Mouse (Mus musculus): ENCODE data around the gene Ftcd. TPM values are rescaled to one million over a fixed set of nuclear protein-coding genes. Genes with fewer than 3 reads are reported as not detected.

Ftcd gene
- total RNA-seq, 2 experiments from 2014 or later: 0.57 TPM; not detected in 1

DNA sequence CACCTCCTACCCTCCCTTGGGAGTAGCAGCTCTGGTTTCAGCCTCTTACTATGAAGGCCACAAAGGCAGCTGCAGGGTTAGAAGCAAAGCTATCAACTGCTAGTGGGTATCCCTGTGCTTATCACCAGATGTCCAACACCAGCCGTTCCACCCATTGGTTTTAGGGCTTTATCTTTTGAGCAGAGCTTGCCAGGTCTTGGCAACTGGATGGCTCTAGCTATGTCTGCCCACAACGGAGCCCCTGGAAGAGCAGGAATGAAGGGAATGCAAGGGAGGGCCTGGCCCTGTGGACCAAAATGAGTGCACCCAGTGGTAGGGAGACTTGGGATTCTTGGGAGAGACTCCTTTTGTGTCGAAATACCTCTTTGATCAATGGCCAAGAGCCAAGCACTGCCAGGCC lies 27.2 kb downstream of the Ftcd start:
- DNase-seq (ENCODE audit: low spot score): no peak

- DNase-seq (ENCODE audit: low spot score): no peak
These were observed 37.0 kb downstream of the Ftcd start for GRCm38 (mm10) chr10:76612473-76612872.

GRCm38 (mm10) chr10:76622411-76622810 lies 47.0 kb downstream of the Ftcd start:
- no peak for DNase-seq (ENCODE audit: low spot score)

DNA sequence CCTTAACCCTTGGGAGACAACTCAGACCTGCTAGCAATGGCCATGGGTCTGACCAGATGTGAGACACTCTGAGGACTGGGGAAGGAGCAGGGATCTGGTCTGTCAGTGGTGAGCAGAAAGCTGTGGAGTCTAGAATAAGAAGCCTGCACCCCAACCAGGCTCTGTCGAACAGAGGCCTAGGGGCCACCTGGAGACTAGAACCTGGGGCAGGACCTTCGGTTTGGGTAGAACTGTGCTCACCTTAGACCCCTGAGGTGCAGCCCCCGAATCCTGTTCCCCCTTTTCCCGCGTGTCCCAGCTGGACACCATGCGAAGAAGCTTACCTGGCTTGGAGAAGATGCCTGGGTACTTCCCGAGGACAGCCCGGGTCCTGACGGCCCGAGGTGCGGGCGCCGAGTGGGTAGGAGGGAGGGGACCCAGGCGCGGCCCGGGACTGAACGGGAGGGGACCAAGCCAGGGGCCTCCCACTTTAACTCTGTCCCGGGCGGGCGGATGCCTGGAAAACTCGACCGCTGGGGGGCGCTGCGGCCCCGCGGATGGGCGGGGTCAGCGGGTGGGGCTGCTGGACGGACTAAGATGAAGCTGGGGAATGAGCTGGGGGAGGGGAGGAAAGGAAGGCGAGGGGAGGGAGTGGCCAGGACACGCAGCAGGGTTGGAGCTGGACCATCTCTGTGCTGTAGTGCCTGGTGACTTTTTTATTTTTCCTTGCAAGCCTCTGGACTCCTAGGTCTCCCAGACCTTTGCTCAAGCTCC lies 47.7 kb downstream of the Ftcd start, which contains the start of gene Col6a2:
Gene Col6a2 (minus strand): TSS at position 703 of the 753 bp plus-strand sequence.
- peak; percentile 96 for DNase-seq (ENCODE audit: low spot score)

- no peak for DNase-seq (ENCODE audit: low spot score)
These were observed 48.3 kb downstream of the Ftcd start for GRCm38 (mm10) chr10:76623734-76624133.

DNA sequence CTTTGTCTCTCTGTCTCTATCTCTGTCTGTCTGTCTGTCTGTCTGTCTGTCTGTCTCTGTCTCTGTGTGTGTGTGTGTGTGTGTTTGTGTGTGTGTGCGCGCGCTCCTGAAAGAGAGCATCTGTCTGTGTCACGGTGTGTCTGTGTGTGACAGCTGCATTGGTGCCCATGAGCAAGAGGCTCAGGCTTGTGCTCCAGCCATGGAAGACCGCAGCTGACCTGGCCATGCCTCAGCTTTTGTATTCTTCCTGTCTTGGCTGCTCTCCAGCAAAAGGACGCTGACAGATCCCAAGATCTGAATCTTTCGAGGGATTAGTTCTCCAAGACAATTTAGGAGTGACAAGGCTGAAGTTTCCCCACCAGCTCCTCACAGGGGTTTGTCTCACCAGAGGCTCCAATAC lies 49.5 kb downstream of the Ftcd start:
- DNase-seq (ENCODE audit: low spot score): no peak

- no peak for DNase-seq (ENCODE audit: low spot score)
These were observed 52.3 kb downstream of the Ftcd start for GRCm38 (mm10) chr10:76627714-76628113.

GRCm38 (mm10) chr10:76630657-76631056 lies 55.2 kb downstream of the Ftcd start:
- no peak for DNase-seq (ENCODE audit: low spot score)

- DNase-seq (ENCODE audit: low spot score): no peak
These were observed 57.2 kb downstream of the Ftcd start for GRCm38 (mm10) chr10:76632630-76633029.

DNA sequence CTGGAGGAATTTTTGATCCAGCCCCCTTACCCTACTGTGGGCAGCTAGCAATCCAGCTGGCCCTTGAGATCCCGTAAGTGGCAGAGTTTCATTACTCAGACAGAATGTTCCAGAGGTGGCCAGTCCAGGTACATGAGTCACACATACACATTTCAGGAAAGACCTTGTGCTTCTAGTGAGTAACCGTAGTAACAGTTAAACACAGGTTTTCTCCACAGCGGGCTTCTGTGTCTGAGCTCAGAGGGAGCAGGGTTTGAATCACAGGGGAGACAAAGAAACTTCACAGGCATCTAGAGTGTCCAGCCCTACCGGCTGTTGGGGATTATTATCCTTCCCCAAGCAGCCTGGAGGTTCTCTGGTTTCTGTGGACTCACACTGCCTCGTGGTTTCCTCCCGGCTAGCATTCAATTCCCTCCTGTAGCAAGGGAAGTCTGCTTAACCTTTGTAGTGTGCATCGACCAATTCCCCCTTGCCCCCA lies 58.7 kb downstream of the Ftcd start:
- DNase-seq (ENCODE audit: low spot score): no peak

- no peak for DNase-seq (ENCODE audit: low spot score)
These were observed 59.1 kb downstream of the Ftcd start for GRCm38 (mm10) chr10:76634584-76634983.

GRCm38 (mm10) chr10:76636026-76636425 lies 60.6 kb downstream of the Ftcd start:
- peak; percentile 58 for DNase-seq (ENCODE audit: low spot score)

GRCm38 (mm10) chr10:76636601-76637000 lies 61.2 kb downstream of the Ftcd start:
- no peak for DNase-seq (ENCODE audit: low spot score)

Other genes with a start within 250 kb of the Ftcd start
- 1 to 10 TPM; 3.2 to 3.5 TPM for gene Dip2a, start 230.4 kb upstream of the Ftcd start, total RNA-seq (2021)
- gene AC141477.1, start 135.2 kb upstream of the Ftcd start, total RNA-seq (2021): not detected
- 10 to 100 TPM; 59.1 to 63.4 TPM for gene Pcnt, start 132.9 kb upstream of the Ftcd start, total RNA-seq (2021)
- gene 2610028H24Rik, start 126.6 kb upstream of the Ftcd start, total RNA-seq (2021): under 1 TPM in 1 of 2 experiments, not detected in 1; 0.23 TPM
- gene Mcm3ap, start 106.7 kb upstream of the Ftcd start, total RNA-seq (2021): 10 to 100 TPM; 16.9 to 18.4 TPM
- 1 to 10 TPM; 3.8 to 3.9 TPM for gene Ybey, start 106.5 kb upstream of the Ftcd start, total RNA-seq (2021)
- gene Lss, start 44.1 kb upstream of the Ftcd start, total RNA-seq (2021): 1 to 10 TPM; 6.5 to 9.8 TPM
- gene Spatc1l, start 13.4 kb upstream of the Ftcd start, total RNA-seq (2021): not detected
- gene Col6a2, start 48.0 kb downstream of the Ftcd start, total RNA-seq (2021): 10 to 100 TPM; 32.0 to 33.3 TPM
- gene Col6a1, start 150.5 kb downstream of the Ftcd start, total RNA-seq (2021): 10 to 100 TPM; 28.2 to 28.5 TPM